Mouse (Mus musculus): Measurements from ENCODE around the gene Dapk1.

Dapk1 gene

DNA sequence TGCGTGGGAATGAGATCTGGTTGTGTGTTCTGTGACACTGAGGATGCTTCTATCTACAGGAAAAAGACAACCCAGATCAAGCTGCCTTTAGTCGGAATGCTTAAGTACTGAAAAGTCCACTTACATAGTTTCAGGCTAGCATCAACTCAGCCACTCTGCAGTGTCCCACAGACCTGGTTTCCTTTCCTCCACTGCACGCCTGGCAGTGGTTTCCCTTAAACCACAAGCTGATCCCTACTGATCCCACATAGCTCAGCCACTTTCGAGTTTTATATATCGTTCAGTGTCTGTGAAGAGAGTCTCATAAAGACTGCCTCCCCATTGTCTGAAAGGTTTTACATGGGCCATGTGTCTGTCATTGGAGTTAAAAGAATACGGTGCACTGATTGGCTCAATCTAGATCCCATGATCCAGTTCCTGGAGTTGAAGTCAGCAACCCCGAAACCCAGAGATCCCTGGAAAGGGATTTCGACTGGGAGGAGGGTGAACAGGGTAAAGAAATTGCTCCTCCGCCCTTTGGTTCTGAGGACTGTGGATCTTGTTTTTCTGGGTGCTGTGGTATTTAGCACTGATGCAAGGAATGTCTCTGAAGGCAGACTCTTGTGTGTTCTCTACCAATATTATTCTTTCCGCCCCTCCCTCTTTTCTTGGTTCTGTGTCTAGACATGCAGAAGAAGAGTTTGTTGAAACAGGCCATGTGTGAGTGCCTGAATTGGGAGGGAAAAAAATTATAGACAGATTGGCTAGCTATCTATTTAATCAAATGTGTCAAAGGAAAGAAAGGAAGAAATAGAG lies 93.6 kb downstream of the Dapk1 start:
- no peak for DNase-seq (ENCODE audit: low read depth, low spot score)

DNA sequence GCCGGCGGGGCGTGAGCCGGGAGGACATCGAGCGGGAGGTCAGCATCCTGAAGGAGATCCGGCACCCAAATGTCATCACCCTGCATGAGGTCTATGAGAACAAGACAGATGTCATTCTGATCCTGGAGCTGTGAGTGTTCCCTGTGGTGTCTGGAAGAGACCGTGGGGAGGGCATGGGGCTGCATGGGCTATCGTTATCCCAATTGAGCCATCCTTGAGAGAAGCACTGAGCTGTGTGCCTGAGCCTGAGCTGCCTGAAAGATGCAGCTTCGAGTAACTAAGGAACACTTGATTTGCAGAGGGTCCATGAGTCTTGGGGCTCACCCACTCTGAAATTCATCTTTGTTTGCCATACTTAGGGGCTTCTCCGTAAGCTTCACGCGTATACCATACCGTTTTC lies 94.6 kb downstream of the Dapk1 start:
- DNase-seq (ENCODE audit: low read depth, low spot score), result no peak

DNA sequence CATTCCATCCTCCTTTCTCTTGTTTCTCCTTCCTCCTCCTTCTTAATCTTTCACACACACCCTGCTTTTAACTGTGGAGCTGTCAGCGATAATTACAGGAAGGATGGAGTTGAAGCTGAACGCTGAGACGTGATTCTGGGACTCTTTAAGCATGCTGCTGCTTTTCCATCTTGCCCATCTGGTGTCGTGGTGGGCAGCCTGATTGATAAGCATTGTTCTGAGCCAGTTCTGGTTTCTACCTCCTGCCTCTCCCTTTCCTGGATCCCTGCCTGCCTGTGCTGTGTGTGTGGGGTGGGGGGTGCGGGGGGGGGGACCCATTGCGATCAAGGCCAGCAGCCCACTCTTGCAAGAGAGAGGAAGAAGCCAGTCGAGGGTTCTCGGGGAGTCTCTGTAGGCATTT lies 95.0 kb downstream of the Dapk1 start:
- no peak for DNase-seq (ENCODE audit: low read depth, low spot score)

DNA sequence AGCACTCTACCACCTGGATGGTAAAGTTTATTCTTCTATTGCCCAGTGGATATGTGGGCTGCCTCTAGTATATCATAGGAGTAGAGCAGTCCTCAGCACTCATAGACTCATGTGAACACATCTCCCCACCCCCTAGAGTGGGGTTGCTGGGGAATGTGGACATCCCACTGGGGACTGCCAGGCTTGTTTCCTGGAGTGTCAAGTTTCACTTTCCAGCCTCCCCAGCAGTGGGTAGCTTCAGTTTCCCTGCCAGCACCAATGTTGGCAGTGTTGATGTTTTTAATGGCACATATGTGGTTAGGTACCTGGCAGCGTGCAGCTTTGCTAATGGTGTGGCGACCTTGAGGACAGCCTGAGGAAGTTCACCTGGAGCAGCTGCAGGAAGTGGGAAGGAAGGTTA lies 96.3 kb downstream of the Dapk1 start:
- DNase-seq (ENCODE audit: low read depth, low spot score), result no peak

DNA sequence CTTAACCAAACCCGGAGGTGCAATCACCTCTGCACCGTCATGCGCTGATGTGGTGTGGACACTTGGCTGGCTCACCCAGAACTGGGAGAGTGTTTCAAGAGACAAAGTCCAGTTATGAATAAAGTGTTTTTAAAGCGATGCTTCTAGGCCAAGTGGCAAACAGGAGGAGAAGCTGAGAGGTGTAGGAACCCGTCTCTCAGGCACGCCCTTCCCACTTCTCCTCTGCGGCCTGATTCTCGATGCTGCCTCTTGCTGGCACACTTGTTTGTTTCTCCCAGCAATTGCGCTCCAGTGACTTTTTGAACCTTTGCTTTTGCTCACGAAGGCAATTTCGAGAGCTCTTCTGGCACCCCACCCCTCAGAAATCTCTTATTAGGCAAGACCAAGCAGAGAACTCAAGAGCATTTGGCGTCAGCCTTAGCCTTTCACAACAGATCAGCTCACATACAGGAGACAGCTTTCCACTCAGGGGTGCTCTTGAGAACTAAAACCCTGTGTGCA lies 100.0 kb downstream of the Dapk1 start:
- DNase-seq (ENCODE audit: low read depth, low spot score), result no peak

DNA sequence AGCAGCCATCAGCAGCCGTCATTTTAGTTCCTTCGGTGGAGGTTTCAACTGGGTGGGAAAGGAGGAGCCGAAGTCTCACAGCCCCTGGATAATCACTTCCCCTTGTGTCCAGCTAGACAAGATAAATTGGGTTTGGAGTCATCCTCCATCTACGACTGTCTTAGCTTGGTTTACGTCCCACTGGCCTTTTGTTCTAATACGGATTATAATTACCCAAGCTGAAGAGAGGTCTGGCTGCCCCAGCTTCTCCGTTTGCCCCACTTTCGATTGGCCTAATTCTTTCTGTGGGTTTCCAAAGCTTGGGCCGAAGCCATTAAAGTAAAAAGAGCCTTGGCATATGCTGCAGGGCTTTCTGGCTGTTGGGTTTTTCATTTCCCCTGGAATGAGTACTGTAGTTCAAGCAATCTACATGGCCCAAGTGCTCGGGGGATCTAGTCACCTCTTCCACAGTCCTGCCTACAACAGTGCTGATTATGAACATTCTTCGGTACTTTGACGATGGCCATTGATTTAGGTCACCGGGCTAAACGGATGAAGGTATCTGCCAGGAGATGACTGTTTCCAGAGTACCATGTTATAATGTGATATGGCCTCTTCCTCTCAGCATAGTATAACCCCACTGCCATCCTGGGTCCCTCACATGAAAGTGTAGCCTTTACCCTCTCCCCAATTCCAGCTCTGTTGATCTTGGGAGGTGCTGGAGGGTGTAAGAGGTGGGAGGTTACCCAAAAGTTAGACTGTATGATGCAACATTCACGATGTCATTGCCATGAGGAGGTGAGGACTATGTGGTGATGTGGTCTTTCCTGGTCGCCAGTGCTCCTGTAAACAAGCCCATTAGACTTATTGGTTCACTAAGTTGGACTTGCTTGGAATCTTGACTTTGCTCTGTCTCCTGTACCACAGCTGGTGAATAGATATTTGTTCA lies 106.1 kb downstream of the Dapk1 start:
- no peak for DNase-seq (ENCODE audit: low read depth, low spot score)

DNA sequence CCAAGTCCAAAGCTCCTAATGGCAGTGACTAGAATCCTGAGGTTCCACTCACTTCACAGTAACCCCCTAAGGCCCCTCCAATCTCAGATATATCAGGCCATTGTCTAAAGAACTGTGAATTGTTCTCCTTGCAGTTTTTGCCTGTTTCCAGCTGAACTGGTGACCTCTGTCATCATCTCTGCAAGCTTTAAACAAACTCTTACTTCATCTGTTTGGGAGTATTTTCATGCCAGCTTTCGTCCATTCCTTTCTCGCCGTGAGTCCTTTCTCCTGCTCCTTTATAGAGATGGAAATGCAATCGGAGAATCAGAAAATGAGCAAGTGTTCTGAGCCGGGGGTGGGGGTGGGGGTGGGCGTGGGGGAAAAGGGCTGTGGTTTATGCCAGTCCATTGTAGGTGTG lies 107.4 kb downstream of the Dapk1 start:
- no peak for DNase-seq (ENCODE audit: low read depth, low spot score)

DNA sequence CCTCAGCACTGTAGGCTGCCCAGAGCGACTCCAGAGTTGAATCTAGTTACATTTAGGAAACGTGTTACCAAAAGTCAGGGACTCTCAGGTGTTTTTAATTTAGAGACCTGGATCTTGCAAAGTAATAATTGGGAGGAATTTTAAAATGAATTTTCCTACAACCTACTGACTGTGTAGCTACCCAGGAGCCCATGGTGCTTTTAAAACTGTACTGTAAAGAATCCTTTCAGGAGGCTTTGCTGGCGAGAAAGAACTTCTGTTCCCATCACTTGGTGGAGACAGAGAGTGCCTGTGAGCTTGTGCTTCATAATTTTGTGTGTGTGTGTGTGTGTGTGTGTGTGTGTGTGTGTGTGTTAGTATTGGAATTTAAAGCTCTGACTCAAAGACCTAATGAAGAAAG lies 109.2 kb downstream of the Dapk1 start:
- no peak for DNase-seq (ENCODE audit: low read depth, low spot score)

DNA sequence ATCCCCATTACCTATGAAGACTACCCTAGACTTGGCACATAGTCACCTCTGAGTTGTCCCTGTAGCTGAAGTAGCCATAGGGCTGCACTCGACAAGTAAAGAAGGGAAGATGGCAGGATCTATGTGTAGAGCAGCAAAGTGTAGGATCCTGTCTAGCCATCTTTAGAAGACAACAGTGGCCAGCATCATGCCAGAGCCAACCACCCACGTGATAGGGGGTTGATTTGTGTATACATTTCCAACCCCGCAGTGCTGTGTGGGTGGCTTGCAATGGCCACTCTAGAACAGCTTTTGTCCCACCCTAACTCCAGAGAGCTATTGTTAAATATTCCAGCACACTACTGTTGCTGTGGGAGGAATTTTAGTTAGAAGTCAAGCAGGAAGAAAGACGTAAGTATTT lies 111.8 kb downstream of the Dapk1 start:
- DNase-seq (ENCODE audit: low read depth, low spot score), result no peak

DNA sequence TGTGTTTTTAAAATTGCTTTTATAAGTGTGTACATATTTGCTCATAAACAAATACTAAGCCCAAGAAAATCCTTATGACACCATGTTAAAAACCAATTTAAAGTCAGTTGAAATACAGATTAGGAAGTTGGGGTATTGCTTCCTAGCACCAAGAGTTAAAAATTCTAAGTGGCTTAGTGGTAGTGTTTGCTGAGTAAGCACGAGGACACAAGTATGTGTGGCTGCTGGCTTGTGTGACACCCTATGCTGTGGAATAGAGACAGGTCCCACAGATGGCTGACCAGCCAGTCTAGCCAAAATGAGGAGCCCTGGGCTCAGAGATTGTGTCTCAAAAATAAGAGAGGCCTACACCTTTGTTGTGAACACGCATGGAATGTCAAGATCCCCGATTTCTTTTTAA lies 114.4 kb downstream of the Dapk1 start:
- DNase-seq (ENCODE audit: low read depth, low spot score), result no peak

DNA sequence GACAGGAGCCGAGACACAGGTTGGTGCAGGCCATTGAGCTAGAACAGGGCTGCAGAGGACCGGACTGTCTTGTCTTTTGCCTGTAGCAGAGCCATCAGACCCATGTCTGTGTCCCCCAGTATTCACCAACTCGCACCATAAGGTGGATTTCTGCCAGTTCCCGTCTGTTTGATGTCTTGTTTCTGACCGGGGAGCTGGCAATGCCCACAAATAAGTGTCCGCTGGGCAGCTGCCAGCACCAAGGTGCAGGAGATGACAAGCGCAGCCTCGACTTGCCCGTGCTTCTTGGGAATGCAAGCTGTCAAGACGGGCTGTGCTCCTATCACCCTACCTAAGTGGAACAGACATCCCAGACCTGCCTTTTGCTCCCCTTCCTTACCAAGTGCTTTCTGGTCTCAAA lies 115.7 kb downstream of the Dapk1 start:
- no peak for DNase-seq (ENCODE audit: low read depth, low spot score)

DNA sequence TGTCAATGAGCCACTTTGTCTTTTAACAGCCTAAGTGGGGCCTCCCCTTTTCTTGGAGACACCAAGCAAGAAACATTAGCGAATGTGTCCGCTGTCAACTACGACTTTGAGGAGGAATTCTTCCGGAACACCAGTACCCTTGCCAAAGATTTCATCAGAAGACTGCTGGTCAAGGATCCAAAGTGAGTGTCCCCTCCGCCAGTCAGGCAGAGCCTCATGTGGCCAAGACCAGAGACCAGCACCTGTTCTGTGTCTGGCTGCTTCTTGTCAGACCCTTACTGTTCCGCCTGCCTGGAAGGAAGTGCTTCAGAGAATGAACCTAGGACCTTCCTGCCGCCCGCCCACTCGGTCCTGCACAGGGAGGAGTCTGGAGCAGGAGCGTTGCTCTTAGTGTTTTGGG lies 117.8 kb downstream of the Dapk1 start:
- no peak for DNase-seq (ENCODE audit: low read depth, low spot score)

DNA sequence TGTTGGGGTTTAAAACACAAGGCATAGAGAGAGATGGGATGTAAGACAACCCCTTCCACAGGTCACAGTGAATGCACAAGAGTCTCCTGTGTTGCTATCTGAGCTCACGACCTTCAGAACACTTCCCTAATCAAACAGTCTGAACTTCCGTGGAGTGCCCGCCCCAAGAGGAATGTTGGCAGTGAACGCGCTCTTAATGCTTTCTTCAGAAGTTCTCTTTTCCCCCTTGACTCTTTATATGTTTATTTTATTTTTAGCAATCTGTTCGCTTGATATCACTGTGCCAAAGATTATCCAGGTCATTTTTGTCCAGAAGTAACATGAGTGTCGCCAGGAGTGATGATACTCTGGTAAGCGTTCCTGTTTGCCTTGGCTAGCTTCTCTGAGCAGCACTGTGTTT lies 121.0 kb downstream of the Dapk1 start:
- no peak for DNase-seq (ENCODE audit: low read depth, low spot score)

DNA sequence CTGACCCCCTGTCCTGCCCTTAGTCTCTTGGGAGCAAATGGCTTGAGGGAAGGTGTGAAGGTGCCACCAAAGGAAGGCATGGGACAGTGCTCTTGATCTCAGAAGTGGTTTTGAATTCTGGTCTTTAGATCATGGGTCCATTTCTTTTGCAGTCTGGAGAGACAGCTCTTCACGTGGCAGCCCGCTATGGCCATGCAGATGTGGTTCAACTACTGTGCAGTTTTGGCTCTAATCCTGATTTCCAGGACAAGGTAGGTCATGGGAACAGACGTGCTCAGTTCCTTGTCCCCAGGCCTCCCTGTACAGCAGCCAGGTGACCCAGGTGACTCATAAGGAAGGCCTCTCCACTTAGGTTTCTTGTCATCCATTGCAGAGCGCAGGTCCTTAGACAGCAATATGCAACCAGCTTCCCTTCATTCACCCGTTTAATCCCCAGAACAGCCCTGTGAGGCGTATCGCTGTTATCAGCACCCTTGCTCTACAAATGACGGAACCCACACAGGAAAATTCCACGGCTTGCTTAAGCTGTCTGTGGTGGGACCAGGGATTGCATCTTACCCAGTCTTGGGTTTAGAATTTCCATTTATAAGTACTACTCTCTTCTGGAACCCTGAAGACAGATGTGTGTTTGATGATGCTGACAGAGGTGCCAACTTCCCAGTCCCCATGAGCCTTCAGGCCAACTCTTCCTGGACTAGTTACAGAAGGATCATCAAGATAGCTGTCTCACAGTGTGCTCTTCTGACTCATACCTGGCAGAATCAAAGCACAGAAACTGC lies 126.7 kb downstream of the Dapk1 start:
- DNase-seq (ENCODE audit: low read depth, low spot score), result no peak

DNA sequence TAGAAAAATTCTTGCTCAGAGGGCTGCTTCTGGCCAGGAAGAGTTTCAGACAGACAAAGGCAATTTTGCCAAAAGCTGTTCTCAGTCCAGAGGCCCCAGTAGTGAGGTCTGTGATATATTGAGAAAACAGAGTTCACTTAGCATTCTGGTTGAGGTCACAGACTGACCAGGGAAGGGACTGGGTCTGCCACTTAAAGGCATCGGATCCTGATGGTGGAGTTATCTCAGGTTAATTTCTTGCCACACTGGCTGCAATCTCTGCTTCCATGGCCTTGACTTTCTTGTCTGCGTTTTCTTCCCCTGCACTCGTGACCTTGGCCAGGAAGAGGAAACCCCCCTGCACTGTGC lies 127.3 kb downstream of the Dapk1 start:
- no peak for DNase-seq (ENCODE audit: low read depth, low spot score)

DNA sequence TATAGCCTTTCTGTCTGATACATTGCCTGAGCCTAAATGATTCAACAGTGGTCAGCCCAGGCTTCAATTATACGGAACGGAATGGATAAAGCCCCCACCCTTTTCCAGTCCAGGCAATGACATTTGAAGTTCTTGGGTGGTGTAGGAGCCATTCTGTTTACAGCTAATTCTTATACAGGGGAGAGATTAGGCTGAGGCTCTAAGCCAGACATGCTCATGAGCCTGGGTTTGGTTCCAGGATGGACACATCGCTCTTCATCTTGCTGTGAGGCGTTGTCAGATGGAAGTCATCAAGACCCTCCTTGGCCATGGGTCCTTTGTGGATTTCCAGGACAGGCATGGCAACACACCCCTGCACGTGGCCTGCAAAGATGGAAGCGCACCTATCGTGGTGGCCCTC lies 128.8 kb downstream of the Dapk1 start:
- no peak for DNase-seq (ENCODE audit: low read depth, low spot score)

DNA sequence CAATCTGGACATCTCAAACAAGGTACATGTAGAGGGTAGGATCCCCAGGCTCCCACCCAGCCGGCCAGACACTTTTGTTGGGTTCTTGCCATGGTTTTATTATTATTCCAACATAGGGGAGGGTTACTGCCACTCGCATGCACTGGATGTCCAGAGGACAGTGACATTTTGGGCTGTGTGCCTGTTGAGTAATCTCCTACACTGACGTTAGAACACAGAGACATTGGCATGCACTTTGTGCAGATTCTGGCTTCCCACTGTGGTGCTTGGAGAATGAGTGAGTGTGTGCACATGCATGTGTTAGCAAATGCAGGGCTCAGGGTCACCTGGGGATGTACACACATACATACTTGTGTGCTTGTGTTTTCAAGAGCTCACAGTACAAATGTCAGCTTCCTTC lies 129.3 kb downstream of the Dapk1 start:
- no peak for DNase-seq (ENCODE audit: low read depth, low spot score)

DNA sequence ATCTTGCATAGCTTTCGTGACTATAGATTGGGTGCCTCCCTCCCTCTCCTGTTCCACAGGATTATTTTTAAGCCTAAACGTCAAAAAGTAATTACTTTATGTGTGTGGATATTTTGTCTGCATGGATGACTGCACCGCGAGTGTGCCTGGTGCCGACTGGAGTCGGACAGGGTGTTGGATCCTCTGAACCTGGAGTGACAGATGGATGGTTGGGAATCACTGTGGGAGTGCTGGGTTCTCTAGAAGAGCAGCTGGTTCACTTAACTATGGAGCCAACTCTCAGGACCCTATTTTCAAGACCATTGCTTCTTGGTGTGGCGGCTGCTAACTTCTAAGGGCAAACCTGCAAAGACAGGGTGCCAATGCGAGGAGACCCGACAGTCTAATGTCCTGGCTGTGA lies 133.6 kb downstream of the Dapk1 start:
- no peak for DNase-seq (ENCODE audit: low read depth, low spot score)

DNA sequence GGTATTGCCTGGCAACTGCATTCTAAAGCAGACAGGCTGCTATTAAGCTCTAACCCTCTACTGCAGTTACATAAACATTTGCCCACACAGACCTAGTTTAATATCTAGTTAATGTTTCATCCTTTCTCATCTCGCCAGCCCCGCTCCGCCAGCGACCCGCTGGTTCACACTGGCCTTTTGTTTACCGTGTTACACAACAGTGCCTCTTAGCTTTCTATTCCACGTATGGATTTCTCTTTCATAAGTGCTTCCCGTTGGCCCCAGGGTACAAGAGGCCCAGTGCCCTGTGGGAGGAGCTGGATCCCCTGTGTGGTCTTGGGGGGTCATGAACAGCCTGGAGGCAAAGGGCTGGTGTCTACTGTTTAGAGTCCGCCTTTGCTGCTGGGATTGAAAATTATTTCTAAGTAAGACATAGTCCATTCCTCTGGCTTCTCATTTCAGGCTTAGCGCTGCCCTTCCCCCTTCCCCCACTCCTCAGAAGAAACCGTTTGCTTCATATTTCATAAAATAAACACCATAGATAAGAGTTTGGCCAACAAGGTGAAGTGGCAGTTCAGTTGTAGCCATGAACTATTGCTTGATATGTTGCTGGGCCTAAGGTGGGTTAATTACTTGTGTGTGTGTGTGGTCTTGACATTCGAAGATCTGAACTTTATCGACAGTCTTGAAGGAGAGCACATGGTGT lies 134.8 kb downstream of the Dapk1 start:
- DNase-seq (ENCODE audit: low read depth, low spot score), result no peak

DNA sequence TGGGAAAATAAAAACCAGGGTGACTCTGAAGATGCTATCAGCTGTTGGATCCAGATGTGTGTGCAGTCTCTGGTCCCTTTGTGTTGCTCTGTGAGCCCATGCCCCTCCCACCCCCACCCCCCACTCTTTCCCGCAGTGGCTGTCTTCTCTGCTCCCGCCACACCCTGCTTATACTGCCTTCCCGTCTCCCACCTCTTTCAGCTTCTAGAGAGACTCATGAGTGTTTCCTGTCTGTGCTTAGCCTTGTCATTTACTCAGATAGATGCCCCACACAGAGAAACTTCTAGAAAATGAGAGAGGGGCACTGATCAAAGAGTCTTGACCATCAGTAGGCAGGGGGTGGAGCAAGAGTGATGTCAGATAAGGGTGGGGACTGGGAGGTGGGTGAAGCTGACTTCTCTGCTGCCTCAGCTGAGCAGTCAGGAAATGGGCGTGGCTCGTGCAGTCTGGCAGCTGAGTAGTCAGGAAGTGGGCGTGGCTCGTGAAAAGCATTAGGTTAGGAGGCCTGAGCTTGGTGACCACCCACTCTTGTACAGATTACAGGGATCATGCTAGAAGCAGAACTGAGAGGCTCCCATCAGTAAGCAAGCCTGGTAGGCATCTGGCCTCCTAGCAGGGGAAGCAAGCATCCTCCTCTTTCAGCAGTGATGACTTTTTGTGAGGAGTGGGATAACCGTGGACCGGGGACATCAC lies 136.0 kb downstream of the Dapk1 start:
- DNase-seq (ENCODE audit: low read depth, low spot score), result no peak

DNA sequence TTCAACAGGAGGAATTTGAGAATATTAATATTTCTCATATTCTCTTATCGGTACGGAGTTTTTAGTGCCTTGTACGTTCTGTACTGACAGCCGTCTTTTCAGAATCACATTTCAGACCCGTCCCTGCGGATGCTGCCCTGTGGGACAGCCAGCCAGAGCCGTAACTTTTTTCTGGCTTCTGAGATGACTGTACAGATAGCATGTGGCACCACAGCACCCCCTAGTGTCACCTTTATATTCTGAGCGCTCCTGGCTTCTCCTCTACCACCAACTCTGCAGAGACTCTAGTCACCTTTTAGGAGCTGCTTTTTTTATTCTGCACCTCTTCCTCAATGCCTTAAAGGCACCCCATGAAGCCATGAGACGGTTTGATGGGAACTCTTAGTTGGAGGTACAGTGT lies 136.7 kb downstream of the Dapk1 start:
- DNase-seq (ENCODE audit: low read depth, low spot score), result no peak
